Mouse (Mus musculus) heart, postnatal 0 days (tissue): ENCODE results near the gene Timm17b.

Experiments
- CTCF ChIP-seq: IDR thresholded peaks from 2 replicates; pipeline ENCODE4 v1.5.1; 2016; ENCODE audit warnings: antibody characterized with exemption, control low read depth, low read depth
- EP300 ChIP-seq: IDR thresholded peaks from 2 replicates; pipeline ENCODE4 v1.6.1; 2016; ENCODE audit warnings: antibody characterized with exemption, low read depth

DNA sequence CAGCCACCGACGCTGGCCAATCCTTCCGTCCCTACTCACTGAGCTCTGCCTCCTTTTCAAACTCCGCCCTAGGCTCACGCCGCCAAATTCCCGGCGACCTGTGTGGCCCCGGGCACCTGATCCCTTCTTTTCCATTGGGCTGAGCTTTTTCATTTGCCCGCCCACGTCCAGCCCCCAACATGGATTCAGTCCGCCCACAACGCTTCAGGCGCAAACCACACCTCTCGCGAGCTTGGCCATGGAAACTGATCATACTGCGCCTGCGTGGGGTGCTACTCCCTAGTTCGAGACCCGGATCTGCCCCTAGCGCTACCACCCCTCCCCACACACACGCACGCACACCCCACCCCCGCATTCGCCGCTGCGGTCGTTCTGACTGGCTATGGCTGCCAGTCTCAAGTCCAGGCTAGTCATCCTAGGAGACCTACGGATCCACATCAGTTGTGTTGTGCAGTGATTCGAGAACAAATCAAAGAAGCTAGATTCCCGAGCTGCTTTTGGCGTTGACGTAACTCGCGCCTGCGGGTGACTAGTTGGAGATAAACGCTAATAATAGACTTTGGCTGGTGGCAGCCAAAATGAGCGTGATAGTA, 48.8 kb downstream of the Timm17b start:
- no peak for TF ChIP-seq CTCF
- TF ChIP-seq EP300: no peak
